Mouse (Mus musculus) spleen, adult 2 months (tissue): ENCODE measurements around the gene Stk39.

Experiments
- CTCF ChIP-seq: fragments of 200-500 bp; IDR thresholded peaks from 2 replicates; pipeline ENCODE4 v1.5.1; 2011; ENCODE audit warnings: mild to moderate bottlenecking, inconsistent platforms; ENCODE audit not compliant: insufficient read depth, insufficient read length, insufficient replicate concordance; ENCODE audit errors: extremely low read depth
- POLR2A ChIP-seq: fragments of 200-500 bp; IDR thresholded peaks from 2 replicates; pipeline ENCODE4 v1.6.1; 2011; ENCODE audit warnings: low read depth, low read length, inconsistent platforms

- no peak for TF ChIP-seq POLR2A
- TF ChIP-seq CTCF = no peak
These were observed 10.8 kb upstream of the Stk39 start for GRCm38 (mm10) chr2:68482896-68483295.
